Mouse (Mus musculus) adrenal gland, postnatal 14 days (tissue): ENCODE data around the gene Zfyve1. TPM values are rescaled to one million over a fixed set of nuclear protein-coding genes. Genes with fewer than 3 reads are reported as not detected.

Experiments used
- DNase-seq: peaks from one replicate; pipeline ENCODE4 v3.0.0; 2021; ENCODE audit warnings: mixed read lengths
- total RNA-seq: library from RNA; stranded (reverse); gene quantifications from 2 replicates; pipeline ENCODE4 v1.2.3, GENCODE M21; 2021

Gene Zfyve1
- total RNA-seq, 1 experiment from 2014 or later: 35.6 TPM

GRCm38 (mm10) chr12:83523056-83523455 is 74.0 kb downstream of the Zfyve1 start:
- DNase-seq: no peak

- no peak for DNase-seq
Measured at GRCm38 (mm10) chr12:83521083-83521482, 75.9 kb downstream of the Zfyve1 start.

- DNase-seq: peak; percentile 99
Measured at GRCm38 (mm10) chr12:83520311-83520890, 76.6 kb downstream of the Zfyve1 start, which contains the start of gene Dcaf4. Gene Dcaf4, plus strand, starts transcription at chr12:83520466.

- no peak for DNase-seq
Measured at GRCm38 (mm10) chr12:83517580-83517979, 79.4 kb downstream of the Zfyve1 start.

GRCm38 (mm10) chr12:83514216-83514615 is 82.8 kb downstream of the Zfyve1 start:
- no peak for DNase-seq

GRCm38 (mm10) chr12:83513185-83513584 is 83.8 kb downstream of the Zfyve1 start:
- DNase-seq: peak; percentile 27

GRCm38 (mm10) chr12:83512783-83513182 is 84.2 kb downstream of the Zfyve1 start:
- DNase-seq: no peak

GRCm38 (mm10) chr12:83510586-83510985 is 86.4 kb downstream of the Zfyve1 start:
- DNase-seq: no peak

GRCm38 (mm10) chr12:83506543-83506942 is 90.5 kb downstream of the Zfyve1 start:
- DNase-seq: no peak

- peak; percentile 71 for DNase-seq
Measured at GRCm38 (mm10) chr12:83502190-83502589, 94.8 kb downstream of the Zfyve1 start.

GRCm38 (mm10) chr12:83499256-83499655 is 97.8 kb downstream of the Zfyve1 start:
- DNase-seq: no peak

GRCm38 (mm10) chr12:83497959-83498358 is 99.1 kb downstream of the Zfyve1 start:
- DNase-seq: no peak

- no peak for DNase-seq
Measured at GRCm38 (mm10) chr12:83496736-83497135, 100.3 kb downstream of the Zfyve1 start.

Other genes with a start within 250 kb of the Zfyve1 start
- gene Dpf3, start 109.5 kb downstream of the Zfyve1 start, total RNA-seq: 10.6 and 12.2 TPM in 2 replicates
- 45.2 and 45.4 TPM in 2 replicates for gene Dcaf4, start 76.8 kb downstream of the Zfyve1 start, total RNA-seq
- 103 and 128 TPM in 2 replicates for gene Rbm25, start 34.0 kb upstream of the Zfyve1 start, total RNA-seq
- 53.6 and 62.6 TPM in 2 replicates for gene Psen1, start 90.9 kb upstream of the Zfyve1 start, total RNA-seq
- gene Papln, start 166.4 kb upstream of the Zfyve1 start, total RNA-seq: 8.5 and 9.1 TPM in 2 replicates